Mouse (Mus musculus) embryonic fibroblast, embryonic 13.5 days (primary cell): Measurements from ENCODE around the gene Rnf208.

Experiments
- CTCF ChIP-seq: IDR thresholded peaks from 2 replicates; pipeline ENCODE4 v1.5.1; 2011; ENCODE audit warnings: mild to moderate bottlenecking, control low read depth, low read length, moderate library complexity, borderline replicate concordance; ENCODE audit not compliant: insufficient read depth
- POLR2A ChIP-seq: IDR thresholded peaks from 2 replicates; pipeline ENCODE4 v1.6.1; 2011; ENCODE audit warnings: low read depth, mild to moderate bottlenecking, control low read depth, low read length, moderate library complexity

- TF ChIP-seq CTCF = no peak
- TF ChIP-seq POLR2A = no peak
These were observed 1.3 kb downstream of the Rnf208 start for GRCm38 (mm10) chr2:25243342-25243741.
